7 mouse cellular contexts compared by ENCODE assay signal in genomic region chr11:116436725-116437331, GRCm38 (mm10). TPM values are rescaled to one million over a fixed set of nuclear protein-coding genes. Genes with fewer than 3 reads are reported as not detected.
A peak's percentile ranks its signal among the peaks of the same experiment; 100 is the strongest.
DNase-seq lines count a peak whose midpoint lies in the region; ATAC-seq and TF ChIP-seq lines count a peak whose summit lies in the region.

No protein-coding gene starts in this region.

- ATAC-seq in embryonic facial prominence, embryonic 15.5 days (ENCODE audit: insufficient number of reproducible peaks, low FRiP score, low TSS enrichment, low read depth) = no peak
- no peak for ATAC-seq in limb, embryonic 11.5 days (ENCODE audit: insufficient number of reproducible peaks, low FRiP score, low TSS enrichment, low read depth)
- no peak for ATAC-seq in midbrain, embryonic 14.5 days (ENCODE audit: low FRiP score, low TSS enrichment)

- H3K4me2 ChIP-seq in embryonic facial prominence, embryonic 15.5 days (replicated peaks) = peak overlapping the region; percentile 59; the same call in 1 of the 2 replicates
- 0 out of 2 replicates have a peak overlapping the region, but pooled peaks have one; percentile 12 for H3K4me2 ChIP-seq in limb, embryonic 11.5 days (ENCODE audit: low read depth, severe bottlenecking)
- peak overlapping the region; percentile 71 for H3K4me2 ChIP-seq in midbrain, embryonic 14.5 days (ENCODE audit: low read length)

- no peak for TF ChIP-seq CTCF in thymus, adult 2 months (IDR thresholded peaks at IDR 0.05; ENCODE audit: borderline replicate concordance, control insufficient read depth, extremely low read depth, insufficient read depth, low read length, poor library complexity)

- no peak overlapping the region for H3K4me3 ChIP-seq in embryonic facial prominence, embryonic 15.5 days (replicated peaks)
- H3K4me3 ChIP-seq in limb, embryonic 11.5 days (ENCODE audit: low read depth, low read length) = no peak overlapping the region
- H3K4me3 ChIP-seq in midbrain, embryonic 14.5 days (replicated peaks; ENCODE audit: low read depth, low read length) = no peak overlapping the region
- no peak overlapping the region for H3K4me3 ChIP-seq in thymus, adult 2 months (ENCODE audit: control insufficient read depth, insufficient read depth, low read length)

- H3K36me3 ChIP-seq in embryonic facial prominence, embryonic 15.5 days = peaks cover 31% of the 10 kb centered on the region
- H3K36me3 ChIP-seq in limb, embryonic 11.5 days (ENCODE audit: control insufficient read depth, insufficient read depth, low read length) = peaks cover 10% of the 10 kb centered on the region; the same call in 1 of the 2 replicates
- H3K36me3 ChIP-seq in midbrain, embryonic 14.5 days (ENCODE audit: control insufficient read depth, insufficient read depth, low read length) = peaks cover 28% of the 10 kb centered on the region
- peaks cover 7% of the 10 kb centered on the region; the same call in 1 of the 2 replicates for H3K36me3 ChIP-seq in thymus, adult 2 months (ENCODE audit: control insufficient read depth, insufficient read depth, low read length)

- H3K27me3 ChIP-seq in embryonic facial prominence, embryonic 15.5 days = no peaks in the 10 kb centered on the region
- no peaks in the 10 kb centered on the region for H3K27me3 ChIP-seq in limb, embryonic 11.5 days (ENCODE audit: control insufficient read depth, insufficient read depth, low read length)
- H3K27me3 ChIP-seq in midbrain, embryonic 14.5 days (ENCODE audit: control insufficient read depth, insufficient read depth, low read length) = no peaks in the 10 kb centered on the region
- no peaks in the 10 kb centered on the region for H3K27me3 ChIP-seq in thymus, adult 2 months (ENCODE audit: control insufficient read depth, insufficient read depth, low read length)

- peaks cover 37% of the 10 kb centered on the region for H3K4me1 ChIP-seq in embryonic facial prominence, embryonic 15.5 days
- H3K4me1 ChIP-seq in limb, embryonic 11.5 days (ENCODE audit: control insufficient read depth, insufficient read depth, low read length) = peaks cover 14% of the 10 kb centered on the region
- H3K4me1 ChIP-seq in midbrain, embryonic 14.5 days (ENCODE audit: control insufficient read depth, insufficient read depth, low read length) = peaks cover 21% of the 10 kb centered on the region
- H3K4me1 ChIP-seq in thymus, adult 2 months (replicated peaks; ENCODE audit: control insufficient read depth, insufficient read depth, low read length) = peaks cover 39% of the 10 kb centered on the region

- peak; percentile 23 for DNase-seq in T-cell, adult 2 months (ENCODE audit: low spot score)
- DNase-seq in heart, postnatal 25 days (ENCODE audit: low spot score) = peak; percentile 48
- no peak for DNase-seq in limb, embryonic 11.5 days (ENCODE audit: low spot score)
- no peak for DNase-seq in midbrain, embryonic 14.5 days
- DNase-seq in right cerebral cortex, postnatal 10 days (ENCODE audit: low spot score in 2 of 2) = no peak
- no peak for DNase-seq in thymus, adult 2 months

- no peak overlapping the region for H3K9ac ChIP-seq in embryonic facial prominence, embryonic 15.5 days
- 0 out of 2 replicates have a peak overlapping the region, but pooled peaks have one; percentile 2 for H3K9ac ChIP-seq in limb, embryonic 11.5 days (ENCODE audit: low read length)
- H3K9ac ChIP-seq in midbrain, embryonic 14.5 days (replicated peaks; ENCODE audit: low read length) = peak overlapping the region; percentile 31; the same call in 1 of the 2 replicates

- intact Hi-C loops in heart, postnatal 25 days (cut with DNase I) = no loop called here

- TF ChIP-seq POLR2A in thymus, adult 2 months (IDR thresholded peaks at IDR 0.05; ENCODE audit: control insufficient read depth, extremely low read depth, insufficient read depth, low read length, poor library complexity) = no peak

- WGBS in embryonic facial prominence, embryonic 15.5 days = 45% methylated on average over 4 of the region's 4 CpGs
- 74% methylated on average over 4 of the region's 4 CpGs for WGBS in limb, embryonic 11.5 days
- 62% methylated on average over 4 of the region's 4 CpGs for WGBS in midbrain, embryonic 14.5 days
- 45% methylated on average over 4 of the region's 4 CpGs for WGBS in thymus, adult 2 months

- no peak overlapping the region; the same call in 1 of the 2 replicates for H3K27ac ChIP-seq in embryonic facial prominence, embryonic 15.5 days (replicated peaks)
- H3K27ac ChIP-seq in limb, embryonic 11.5 days (replicated peaks; ENCODE audit: low read depth, low read length) = 0 out of 2 replicates have a peak overlapping the region, but pooled peaks have one; percentile 22
- H3K27ac ChIP-seq in midbrain, embryonic 14.5 days (replicated peaks; ENCODE audit: low read depth, low read length) = no peak overlapping the region
- H3K27ac ChIP-seq in thymus, adult 2 months (ENCODE audit: control insufficient read depth, insufficient read depth, low read length) = no peak overlapping the region

- no peaks in the 10 kb centered on the region for H3K9me3 ChIP-seq in embryonic facial prominence, embryonic 15.5 days (replicated peaks)
- no peaks in the 10 kb centered on the region for H3K9me3 ChIP-seq in limb, embryonic 11.5 days (ENCODE audit: control insufficient read depth, low read length)
- H3K9me3 ChIP-seq in midbrain, embryonic 14.5 days (ENCODE audit: control insufficient read depth, low read length) = no peaks in the 10 kb centered on the region

RNA-seq across cellular contexts. Expression of gene Ubald2, which starts 2.9 kb away (rescaled TPM):
- polyA plus RNA-seq in embryonic facial prominence, embryonic 15.5 days (2015; fragmentation: Nextera tagmentation; extraction: Ambion mirVana) = 33.3 and 39.6 TPM in 2 replicates
- total RNA-seq in heart, postnatal 25 days (2021) = 10 to 100 TPM; 36.7 to 37.9 TPM
- 82.3 and 85.4 TPM in 2 replicates for polyA plus RNA-seq in limb, embryonic 11.5 days (2014; fragmentation: Nextera tagmentation; extraction: Ambion mirVana)
- polyA plus RNA-seq in midbrain, embryonic 14.5 days (2014; fragmentation: Nextera tagmentation; extraction: Ambion mirVana) = 77.5 and 87.8 TPM in 2 replicates
- polyA plus RNA-seq in thymus, adult 2 months (2012; rRNA removed) = 558 and 566 TPM in 2 replicates

RNA-seq across cellular contexts. Expression of gene Rnf157, which starts 24.0 kb away (rescaled TPM):
- 15.7 and 17.0 TPM in 2 replicates for polyA plus RNA-seq in embryonic facial prominence, embryonic 15.5 days (2015; fragmentation: Nextera tagmentation; extraction: Ambion mirVana)
- total RNA-seq in heart, postnatal 25 days (2021) = 1 to 10 TPM; 3.9 to 4.1 TPM
- 20.8 and 23.2 TPM in 2 replicates for polyA plus RNA-seq in limb, embryonic 11.5 days (2014; fragmentation: Nextera tagmentation; extraction: Ambion mirVana)
- polyA plus RNA-seq in midbrain, embryonic 14.5 days (2014; fragmentation: Nextera tagmentation; extraction: Ambion mirVana) = 45.5 and 50.2 TPM in 2 replicates
- polyA plus RNA-seq in thymus, adult 2 months (2012; rRNA removed) = 98.7 and 119 TPM in 2 replicates

RNA-seq across cellular contexts. Expression of gene Qrich2, which starts 29.2 kb away (rescaled TPM):
- polyA plus RNA-seq in embryonic facial prominence, embryonic 15.5 days (2015; fragmentation: Nextera tagmentation; extraction: Ambion mirVana) = 0.09 and 0.16 TPM in 2 replicates
- not detected for total RNA-seq in heart, postnatal 25 days (2021)
- 0.20 and 0.37 TPM in 2 replicates for polyA plus RNA-seq in limb, embryonic 11.5 days (2014; fragmentation: Nextera tagmentation; extraction: Ambion mirVana)
- 0.09 TPM in 1 of 2 replicates, not detected in the other for polyA plus RNA-seq in midbrain, embryonic 14.5 days (2014; fragmentation: Nextera tagmentation; extraction: Ambion mirVana)
- polyA plus RNA-seq in thymus, adult 2 months (2012; rRNA removed) = 0.19 and 0.24 TPM in 2 replicates

RNA-seq across cellular contexts. Expression of gene Prpsap1, which starts 57.2 kb away (rescaled TPM):
- polyA plus RNA-seq in embryonic facial prominence, embryonic 15.5 days (2015; fragmentation: Nextera tagmentation; extraction: Ambion mirVana) = 154 and 161 TPM in 2 replicates
- total RNA-seq in heart, postnatal 25 days (2021) = 10 to 100 TPM; 33.2 to 35.1 TPM
- 183 and 193 TPM in 2 replicates for polyA plus RNA-seq in limb, embryonic 11.5 days (2014; fragmentation: Nextera tagmentation; extraction: Ambion mirVana)
- polyA plus RNA-seq in midbrain, embryonic 14.5 days (2014; fragmentation: Nextera tagmentation; extraction: Ambion mirVana) = 171 and 174 TPM in 2 replicates
- polyA plus RNA-seq in thymus, adult 2 months (2012; rRNA removed) = 86.0 and 132 TPM in 2 replicates

Comparison
In these comparisons a context has a peak if more than half of its experiments do, and no peak if none do; other contexts are left out.
1. DNase-seq: peak in T-cell, adult 2 months (single experiment) and heart, postnatal 25 days (single experiment); none in limb, embryonic 11.5 days (single experiment), midbrain, embryonic 14.5 days (single experiment), right cerebral cortex, postnatal 10 days (0 of 2) and thymus, adult 2 months (single experiment).
2. H3K4me2 ChIP-seq: peak in every context shown above with its lines; median percentile 71 in midbrain, embryonic 14.5 days; 59 in embryonic facial prominence, embryonic 15.5 days; 12 in limb, embryonic 11.5 days.